In the genomic region with DNA sequence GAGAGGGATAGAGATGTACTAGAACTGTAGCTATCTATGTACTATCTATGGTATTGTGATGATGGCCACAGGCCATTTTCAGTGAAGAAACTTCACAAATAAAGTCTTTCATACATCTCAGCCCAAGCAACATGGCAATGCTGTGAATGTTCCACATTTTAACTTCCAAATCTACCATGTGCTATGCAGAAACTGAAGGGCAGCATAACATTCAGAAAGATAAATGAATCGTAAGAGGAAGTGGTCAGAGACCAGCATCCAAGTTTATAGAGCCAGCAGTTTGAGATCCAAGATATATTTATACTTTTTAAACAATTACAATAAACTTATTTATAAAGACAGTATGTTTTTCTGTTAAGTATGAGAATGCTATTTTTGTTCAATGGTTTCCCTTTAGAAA, we compare ENCODE assay signal across 16 mouse cellular contexts.
A peak's percentile ranks its signal among the peaks of the same experiment; 100 is the strongest.
DNase-seq lines count a peak whose midpoint lies in the region; ATAC-seq and TF ChIP-seq lines count a peak whose summit lies in the region.
"Had no signal": no experiment of that assay in that cellular context is flagged by ENCODE, and none has a peak within 500 bp of the region (broad histone marks: within the 10 kb centered on the region; RNA-seq: fewer than 3 reads in every experiment).

No protein-coding gene starts in this region.

- no peak overlapping the region for H3K4me3 ChIP-seq in embryonic facial prominence, embryonic 15.5 days (replicated peaks)
- no peak overlapping the region for H3K4me3 ChIP-seq in embryonic facial prominence, embryonic 10.5 days
- H3K4me3 ChIP-seq in embryonic fibroblast, embryonic 13.5 days (ENCODE audit: insufficient read depth, low read length), result no peak overlapping the region
- no peak overlapping the region for H3K4me3 ChIP-seq in hindbrain, embryonic 13.5 days
- H3K4me3 ChIP-seq: embryonic facial prominence, embryonic 13.5 days; erythroblast, embryonic 14.5 days; forebrain, embryonic 13.5 days had no signal

- H3K27me3 ChIP-seq in embryonic facial prominence, embryonic 15.5 days, result no peaks in the 10 kb centered on the region
- H3K27me3 ChIP-seq in embryonic facial prominence, embryonic 10.5 days (replicated peaks; ENCODE audit: low read depth, poor library complexity, severe bottlenecking), result no peaks in the 10 kb centered on the region
- 0 out of 2 replicates have a peak, but pooled peaks cover 6% of the 10 kb centered on the region for H3K27me3 ChIP-seq in hindbrain, embryonic 13.5 days
- H3K27me3 ChIP-seq: embryonic facial prominence, embryonic 13.5 days; forebrain, embryonic 13.5 days had no signal

- H3K9ac ChIP-seq in embryonic facial prominence, embryonic 15.5 days, result no peak overlapping the region
- no peak overlapping the region for H3K9ac ChIP-seq in hindbrain, embryonic 13.5 days
- H3K9ac ChIP-seq: embryonic facial prominence, embryonic 13.5 days; forebrain, embryonic 13.5 days had no signal

- no peaks in the 10 kb centered on the region; the same call in 1 of the 2 replicates for H3K36me3 ChIP-seq in embryonic facial prominence, embryonic 15.5 days
- no peaks in the 10 kb centered on the region for H3K36me3 ChIP-seq in embryonic facial prominence, embryonic 10.5 days (replicated peaks)
- no peaks in the 10 kb centered on the region for H3K36me3 ChIP-seq in hindbrain, embryonic 13.5 days

- no peak for ATAC-seq in embryonic facial prominence, embryonic 15.5 days (ENCODE audit: insufficient number of reproducible peaks, low FRiP score, low TSS enrichment, low read depth)
- no peak for ATAC-seq in hindbrain, embryonic 13.5 days (ENCODE audit: low FRiP score)
- ATAC-seq: forebrain, embryonic 13.5 days; forebrain, embryonic 16.5 days had no signal

- H3K4me2 ChIP-seq in embryonic facial prominence, embryonic 15.5 days (replicated peaks), result no peak overlapping the region
- no peak overlapping the region for H3K4me2 ChIP-seq in hindbrain, embryonic 13.5 days
- H3K4me2 ChIP-seq: embryonic facial prominence, embryonic 13.5 days; forebrain, embryonic 13.5 days had no signal

- no peaks in the 10 kb centered on the region for H3K9me3 ChIP-seq in embryonic facial prominence, embryonic 15.5 days (replicated peaks)
- H3K9me3 ChIP-seq in embryonic facial prominence, embryonic 10.5 days, result no peaks in the 10 kb centered on the region
- H3K9me3 ChIP-seq in hindbrain, embryonic 13.5 days, result no peaks in the 10 kb centered on the region
- H3K9me3 ChIP-seq: embryonic facial prominence, embryonic 13.5 days; forebrain, embryonic 13.5 days had no signal

- no peak for TF ChIP-seq CTCF in embryonic fibroblast, embryonic 13.5 days (IDR thresholded peaks at IDR 0.05; ENCODE audit: borderline replicate concordance, insufficient read depth, low read length)

- H3K27ac ChIP-seq in embryonic facial prominence, embryonic 15.5 days (replicated peaks), result 0 out of 2 replicates have a peak overlapping the region, but pooled peaks have one; percentile 39
- H3K27ac ChIP-seq in embryonic facial prominence, embryonic 10.5 days (replicated peaks), result no peak overlapping the region
- H3K27ac ChIP-seq in embryonic fibroblast, embryonic 13.5 days (ENCODE audit: insufficient read depth, low read length), result peak overlapping the region; percentile 40
- H3K27ac ChIP-seq in hindbrain, embryonic 13.5 days, result no peak overlapping the region
- H3K27ac ChIP-seq: forebrain, embryonic 13.5 days had no signal

- DNase-seq in embryonic facial prominence, embryonic 10.5 days (ENCODE audit: low spot score), result no peak
- peak; percentile 17 for DNase-seq in MEL-GATA-1-ER (ENCODE audit: extremely low read depth, low read depth)
- no peak for DNase-seq in testis, postnatal 14 days (ENCODE audit: low spot score)
- DNase-seq: cerebellum, adult 11 months; cerebellum, adult 18-20 months; cerebellum, adult 8-10 months; cerebellum, adult 9-11 months; cerebellum, postnatal 14 days; cerebellum, postnatal 36 days had no signal

- no peak for TF ChIP-seq POLR2A in embryonic fibroblast, embryonic 13.5 days (IDR thresholded peaks at IDR 0.05; ENCODE audit: low read depth, low read length)

- H3K4me1 ChIP-seq in embryonic facial prominence, embryonic 15.5 days, result 0 out of 2 replicates have a peak, but pooled peaks cover 5% of the 10 kb centered on the region
- peaks cover 26% of the 10 kb centered on the region for H3K4me1 ChIP-seq in embryonic facial prominence, embryonic 10.5 days
- no peaks in the 10 kb centered on the region for H3K4me1 ChIP-seq in embryonic fibroblast, embryonic 13.5 days (ENCODE audit: control insufficient read depth, insufficient read depth, low read length)
- H3K4me1 ChIP-seq in hindbrain, embryonic 13.5 days (replicated peaks), result no peaks in the 10 kb centered on the region; the same call in none of the 2 replicates

- WGBS in embryonic facial prominence, embryonic 15.5 days, result 77% methylated on average over 1 of the region's 1 CpGs
- 99% methylated on average over 1 of the region's 1 CpGs for WGBS in embryonic facial prominence, embryonic 10.5 days
- WGBS in hindbrain, embryonic 13.5 days, result 96% methylated on average over 1 of the region's 1 CpGs

Comparison
In these comparisons a context has a peak if more than half of its experiments do, and no peak if none do; other contexts are left out.
1. H3K27ac ChIP-seq: peak in embryonic facial prominence, embryonic 15.5 days (single experiment) and embryonic fibroblast, embryonic 13.5 days (single experiment); none in embryonic facial prominence, embryonic 10.5 days (single experiment) and hindbrain, embryonic 13.5 days (single experiment).